Mouse (Mus musculus): ENCODE measurements around the gene B3gat3.
A peak's percentile ranks its signal among the peaks of the same experiment; 100 is the strongest.

Gene B3gat3

DNA sequence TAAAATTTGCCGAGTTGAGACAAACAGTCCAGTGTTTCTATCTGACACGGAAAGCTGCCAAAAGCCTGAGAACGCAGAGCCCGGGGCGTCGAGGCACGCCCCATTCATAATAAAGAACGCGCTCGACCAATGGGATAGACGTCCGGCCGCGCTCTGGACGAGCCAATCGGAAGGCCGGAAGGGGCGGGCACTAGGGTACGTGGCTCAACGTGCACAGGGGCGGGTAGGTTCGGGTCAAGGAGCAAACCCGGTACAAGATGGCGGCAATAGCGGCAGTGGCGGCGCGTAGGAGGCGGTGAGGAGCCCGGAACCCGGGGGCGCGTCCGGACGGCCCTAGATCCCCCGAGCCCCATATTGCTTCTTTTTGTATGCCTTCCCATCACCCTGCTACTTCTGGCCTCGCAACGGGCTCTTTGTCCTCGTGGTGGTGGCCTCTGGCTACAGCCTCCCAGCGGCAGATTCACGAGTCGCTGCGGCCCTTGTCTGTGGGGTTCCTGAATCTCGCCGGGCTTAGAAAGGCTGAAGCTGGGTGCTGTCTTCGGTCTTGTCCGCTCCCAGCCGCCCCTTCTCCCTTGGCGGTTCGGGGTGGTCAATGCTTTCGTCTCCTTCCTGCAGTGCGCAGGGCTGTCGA is 22.2 kb upstream of the B3gat3 start, which contains the start of gene Ganab:
TSS of gene Ganab (plus strand) at position 207 of the 631 bp plus-strand sequence.
- DNase-seq (ENCODE audit: low read depth, low spot score), result peak; percentile 92

DNA sequence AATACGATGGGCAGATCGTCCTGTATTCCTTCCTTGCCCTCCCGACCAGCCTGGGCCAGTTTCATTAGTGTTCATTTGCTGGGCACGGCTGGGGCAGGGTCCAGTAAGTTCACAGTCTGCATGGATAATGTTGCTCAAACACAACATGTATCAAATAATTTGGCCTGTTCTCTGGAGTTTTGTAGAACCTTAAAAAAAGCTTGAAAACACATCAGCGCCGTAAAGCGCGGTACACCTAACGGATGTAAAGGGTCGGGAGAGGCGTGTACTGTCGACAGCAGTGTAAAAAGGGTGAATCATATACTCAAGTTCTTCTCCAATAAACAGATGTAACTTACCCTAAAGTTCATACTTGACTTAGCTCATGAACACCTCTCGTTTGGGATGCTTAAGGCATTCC is 21.6 kb upstream of the B3gat3 start:
- DNase-seq (ENCODE audit: low read depth, low spot score), result no peak

DNA sequence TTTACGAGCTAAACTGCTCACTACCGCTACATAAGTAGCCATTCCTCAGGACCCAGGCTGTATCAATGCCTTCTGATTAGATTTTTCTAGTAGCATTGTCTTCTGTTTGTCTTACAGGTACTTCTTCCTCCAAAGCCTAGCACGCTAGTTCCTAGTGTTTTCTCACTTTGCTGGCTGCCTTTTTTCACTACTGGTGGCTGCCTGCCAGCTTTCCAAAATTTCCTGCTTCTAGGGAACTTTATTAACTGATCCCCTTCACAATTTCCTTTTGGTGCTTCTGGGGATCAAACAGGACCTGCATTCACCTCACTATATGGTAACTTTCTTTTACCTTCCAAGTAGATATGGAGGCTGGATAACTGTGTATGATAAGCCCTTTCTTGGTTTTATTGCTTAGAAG is 21.1 kb upstream of the B3gat3 start:
- no peak for DNase-seq (ENCODE audit: low read depth, low spot score)

DNA sequence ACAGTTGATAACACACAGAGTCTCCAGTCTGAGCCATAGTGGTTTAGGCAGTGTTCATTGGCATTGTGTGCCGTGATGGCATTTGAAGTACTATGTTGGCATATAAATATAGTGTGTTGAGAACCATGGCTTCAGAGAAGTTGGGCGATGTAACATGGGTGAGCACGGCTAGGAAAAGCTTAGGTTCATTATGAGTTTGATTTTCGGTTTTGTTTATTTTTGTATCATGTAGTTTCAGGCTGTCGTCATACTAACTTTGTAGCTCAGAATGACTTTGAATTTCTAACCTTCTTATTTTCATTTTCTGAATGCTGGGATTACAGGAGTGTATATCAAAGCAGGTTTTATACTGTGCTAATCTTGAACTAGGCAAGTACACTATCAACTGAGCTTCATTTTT is 16.8 kb upstream of the B3gat3 start:
- no peak for DNase-seq (ENCODE audit: low read depth, low spot score)

DNA sequence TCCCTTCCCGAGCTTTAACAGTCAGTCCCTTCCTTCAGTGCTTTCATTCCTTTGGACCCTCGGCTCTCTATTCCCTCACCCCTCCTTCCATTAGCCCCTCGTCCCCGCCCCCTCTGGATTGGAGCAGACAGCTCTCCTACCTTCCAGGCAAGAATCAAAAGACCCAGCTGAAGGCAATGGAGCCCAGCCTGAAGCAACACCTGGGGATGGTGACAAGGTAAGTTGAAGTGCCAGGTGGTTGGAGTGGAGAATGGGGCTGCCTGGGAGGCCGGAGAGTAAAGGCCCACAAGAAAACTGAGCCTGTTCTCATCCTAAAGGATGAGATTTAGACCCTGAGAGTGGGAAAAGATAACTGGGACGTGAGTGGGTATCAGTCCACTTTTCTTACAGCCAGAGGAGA is 11.6 kb upstream of the B3gat3 start:
- no peak for DNase-seq (ENCODE audit: low read depth, low spot score)

DNA sequence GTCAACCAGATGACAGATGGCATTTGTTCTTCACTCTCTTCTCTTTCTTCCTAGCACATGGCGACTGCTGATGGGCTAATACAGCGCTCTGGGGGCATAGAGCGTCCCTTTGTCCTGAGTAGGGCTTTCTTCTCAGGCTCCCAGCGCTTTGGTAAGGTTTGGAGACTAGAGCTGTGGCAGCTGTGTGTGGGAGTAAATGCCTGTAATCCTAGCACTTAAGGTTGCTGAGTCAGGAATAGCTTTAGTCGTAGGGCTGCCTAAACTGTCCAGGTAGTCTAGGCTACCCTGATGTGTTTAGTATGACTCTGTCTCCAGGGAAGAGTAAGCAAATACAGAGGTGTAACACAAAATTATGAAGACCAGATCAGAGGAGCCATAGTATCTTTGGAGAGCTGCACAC is 8.4 kb upstream of the B3gat3 start:
- no peak for DNase-seq (ENCODE audit: low read depth, low spot score)

DNA sequence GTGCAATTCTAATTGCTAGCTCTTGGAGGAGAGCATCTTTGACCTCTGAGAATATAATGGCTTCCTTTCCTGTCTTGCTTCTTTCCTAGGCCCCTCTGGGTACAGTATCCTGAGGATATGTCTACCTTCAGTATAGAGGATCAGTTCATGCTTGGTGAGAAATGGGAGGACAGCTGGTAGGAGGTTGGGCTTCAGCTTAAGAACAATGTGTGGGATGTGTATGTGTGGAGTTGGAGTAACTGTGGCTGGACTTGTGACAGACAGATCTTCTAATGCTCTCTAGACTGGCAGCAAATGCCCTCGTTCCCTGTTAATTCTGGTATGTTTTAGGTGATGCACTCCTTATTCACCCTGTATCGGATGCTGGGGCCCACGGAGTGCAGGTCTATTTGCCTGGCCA is 6.0 kb upstream of the B3gat3 start:
- DNase-seq (ENCODE audit: low read depth, low spot score), result no peak

DNA sequence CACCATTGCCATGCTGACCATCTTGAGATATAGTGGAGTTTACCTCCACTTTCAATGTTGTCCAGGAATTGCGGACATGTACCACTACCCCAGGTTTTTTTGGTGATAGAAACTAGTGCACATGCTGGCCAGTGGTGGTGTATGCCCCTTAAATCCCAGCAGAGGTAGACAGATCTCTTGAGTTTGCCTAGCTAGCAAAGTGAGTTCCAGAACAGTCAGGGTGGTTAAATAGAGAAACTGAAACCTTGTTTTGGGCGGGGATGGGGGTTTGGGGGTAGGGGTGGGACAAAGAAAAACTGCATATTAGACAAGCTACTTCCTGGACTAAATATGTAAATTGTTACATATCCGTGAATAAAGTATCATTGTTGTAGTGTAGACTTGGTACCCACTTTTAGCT is 1.2 kb upstream of the B3gat3 start:
- DNase-seq (ENCODE audit: low read depth, low spot score), result no peak

DNA sequence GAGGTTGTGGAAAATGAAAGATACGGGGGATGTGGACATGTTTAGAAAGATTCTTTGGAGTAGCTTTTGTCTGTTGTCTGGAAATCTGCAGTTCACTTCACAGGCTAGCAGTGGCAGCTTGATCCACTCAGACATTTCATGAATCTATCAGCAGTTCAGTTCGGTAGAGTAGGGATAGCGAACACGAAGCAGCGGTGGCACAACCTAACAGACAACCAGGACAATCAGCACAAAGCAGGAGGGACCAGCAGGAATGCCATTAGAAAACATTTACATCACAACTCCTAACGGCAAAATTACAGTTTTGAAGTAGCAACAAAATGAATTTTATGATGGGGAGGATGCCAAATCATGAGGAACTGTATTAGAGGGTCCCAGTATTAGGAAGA is 496 bp upstream of the B3gat3 start:
- DNase-seq (ENCODE audit: low read depth, low spot score), result no peak

DNA sequence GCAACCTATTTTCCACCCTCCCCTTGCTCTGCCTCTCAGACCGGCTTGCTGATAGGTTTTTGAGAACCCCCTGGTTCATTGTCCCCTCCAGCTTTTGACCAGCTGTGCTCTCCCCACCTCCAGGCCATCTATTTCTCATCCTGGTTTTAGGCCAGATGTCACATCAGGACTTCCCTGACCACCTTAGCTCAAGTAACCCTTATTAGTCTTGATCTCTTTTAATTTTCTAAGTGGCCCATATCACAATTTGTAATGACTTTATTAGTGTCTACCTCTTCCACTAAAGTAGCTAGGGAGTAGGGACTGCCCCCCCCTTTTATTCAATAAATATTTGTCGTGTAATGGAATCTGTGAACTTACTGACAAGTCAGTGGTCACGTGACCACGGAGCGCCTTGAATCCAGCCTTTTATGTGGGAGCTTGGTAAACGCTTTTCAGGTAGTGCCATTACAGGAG is 690 bp downstream of the B3gat3 start:
- peak; percentile 54 for DNase-seq (ENCODE audit: low read depth, low spot score)

DNA sequence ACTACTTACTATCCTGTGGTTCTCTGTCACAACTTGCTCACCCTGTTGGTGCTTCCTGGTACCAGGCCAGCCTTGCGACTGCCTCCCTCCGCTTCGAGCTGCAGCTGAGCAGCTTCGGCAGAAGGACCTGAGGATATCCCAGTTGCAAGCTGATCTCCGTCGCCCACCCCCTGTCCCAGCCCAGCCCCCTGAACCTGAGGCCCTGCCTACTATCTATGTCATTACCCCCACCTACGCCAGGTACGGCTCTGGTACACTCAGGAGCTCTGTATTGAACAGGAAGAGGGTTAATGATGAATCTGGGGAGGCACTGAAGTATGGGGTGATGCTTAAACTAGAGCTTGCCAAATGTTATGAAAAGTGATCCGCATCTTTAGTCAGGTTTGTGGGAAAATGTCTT is 1.6 kb downstream of the B3gat3 start:
- no peak for DNase-seq (ENCODE audit: low read depth, low spot score)

DNA sequence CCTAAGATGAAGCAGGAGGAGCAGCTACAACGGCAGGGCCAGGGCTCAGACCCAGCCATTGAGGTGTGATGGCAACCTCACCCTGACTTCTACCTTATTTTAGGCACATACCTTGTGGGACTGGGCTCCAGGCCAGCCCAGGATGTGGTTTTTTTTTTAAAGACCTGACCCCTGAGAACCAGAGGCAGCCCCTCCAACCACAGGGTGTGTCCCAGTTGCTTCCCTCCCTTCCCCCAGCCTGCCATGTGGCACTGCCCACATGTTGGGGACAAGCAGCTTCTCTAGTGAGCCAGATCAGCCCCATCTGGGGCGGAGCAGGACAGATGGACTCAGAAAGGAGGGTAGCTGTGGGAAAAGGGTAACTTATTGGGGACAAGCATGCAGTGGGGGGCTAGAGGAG is 6.6 kb downstream of the B3gat3 start:
- DNase-seq (ENCODE audit: low read depth, low spot score), result no peak

DNA sequence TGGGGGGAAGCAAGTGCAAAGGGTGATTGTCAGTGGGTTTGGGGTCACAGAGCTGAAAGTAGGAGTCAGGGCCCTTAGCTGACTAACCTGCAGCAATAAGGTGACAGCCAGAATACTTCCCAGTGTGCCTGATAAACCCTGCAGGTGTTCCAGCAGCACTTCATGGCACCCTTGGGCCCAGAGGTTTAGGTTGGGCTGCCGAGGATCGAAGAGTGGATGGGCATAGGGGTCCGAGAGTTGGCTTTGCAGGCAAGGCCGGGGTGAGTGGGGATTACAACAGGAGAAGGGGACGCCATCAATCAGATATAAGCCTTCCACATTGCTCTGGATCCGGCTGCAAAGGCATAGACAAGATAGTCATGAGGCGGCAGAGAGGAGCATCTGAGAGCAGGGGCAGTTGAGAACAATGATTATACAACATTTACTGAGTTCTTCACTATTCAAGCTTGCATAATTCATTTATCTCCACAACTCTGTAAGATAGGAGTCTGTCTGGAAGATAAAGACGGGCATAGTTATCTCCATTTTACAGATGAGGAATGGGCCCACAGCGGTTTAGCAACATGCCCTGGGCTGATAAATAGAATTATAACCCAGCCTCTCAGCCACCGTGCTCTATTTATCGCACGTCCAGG is 7.8 kb downstream of the B3gat3 start:
- DNase-seq (ENCODE audit: low read depth, low spot score), result no peak

DNA sequence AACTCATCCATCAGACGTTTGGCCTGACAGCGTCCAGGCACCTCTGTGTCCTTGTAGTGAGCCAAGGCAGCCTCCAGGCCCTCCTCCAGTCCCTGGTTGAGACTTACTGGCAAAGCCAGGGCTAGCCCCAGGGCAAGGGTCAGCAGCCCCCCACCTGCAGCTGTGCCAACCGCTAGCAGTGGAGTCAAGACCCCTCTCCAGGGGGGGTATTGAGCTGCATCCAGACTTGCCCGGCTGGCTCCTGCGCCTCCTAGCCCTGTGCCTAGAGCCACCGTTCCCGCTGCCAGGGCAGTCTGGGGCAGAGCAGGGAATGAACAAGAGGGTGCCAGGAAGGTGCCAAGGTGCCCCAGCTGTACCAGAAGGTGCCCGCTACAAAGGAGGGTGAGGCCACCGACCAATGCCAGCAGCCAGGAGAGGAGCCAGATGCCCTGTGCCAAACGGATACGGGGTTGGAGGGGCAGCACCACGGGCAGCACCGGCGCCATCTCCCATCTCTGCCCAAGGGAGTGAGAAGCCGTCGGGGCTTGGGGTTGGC is 8.6 kb downstream of the B3gat3 start:
- DNase-seq (ENCODE audit: low read depth, low spot score), result no peak

DNA sequence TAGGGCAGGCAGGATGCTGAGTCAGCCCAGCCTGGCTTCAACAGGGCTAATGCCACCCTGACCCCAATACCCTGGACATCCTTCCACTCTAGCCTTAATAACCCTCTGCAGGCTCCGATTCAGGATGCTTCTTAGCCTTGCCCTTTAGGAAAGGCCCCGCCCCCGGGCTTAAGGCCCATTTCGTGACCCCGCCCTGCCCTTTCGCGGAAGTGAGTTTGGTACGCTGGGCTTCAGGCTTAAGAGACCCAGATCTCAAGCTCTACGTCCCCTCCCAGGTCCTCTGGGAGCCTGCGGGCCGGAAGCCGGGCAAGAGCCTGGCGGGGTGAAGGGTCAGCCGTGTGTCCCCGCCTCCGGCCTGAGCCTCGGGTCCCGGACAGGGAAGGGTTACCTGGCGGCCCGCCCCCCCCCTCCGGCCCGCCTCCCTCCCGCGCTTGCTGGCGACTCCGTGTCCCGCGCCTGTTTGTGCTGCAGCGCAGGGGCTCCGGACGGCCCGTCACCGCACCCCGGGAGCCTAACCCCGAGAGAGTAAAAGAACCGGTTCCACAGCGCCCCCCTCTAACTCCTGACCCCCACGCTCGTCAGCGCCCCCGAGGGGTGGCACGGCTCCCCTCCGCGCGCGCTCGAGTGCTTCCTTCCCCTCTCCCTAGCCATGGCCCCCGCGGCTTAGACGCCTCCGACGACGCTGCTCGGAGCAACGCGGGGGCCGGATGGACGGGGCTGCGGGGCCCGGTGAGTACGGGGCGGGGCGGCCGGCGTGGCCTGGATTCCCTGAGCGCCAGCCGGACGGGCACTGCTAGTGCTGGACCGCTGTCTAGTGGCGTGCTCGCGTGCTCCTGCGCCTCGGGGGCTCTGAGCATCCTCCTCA is 9.3 kb downstream of the B3gat3 start, which contains the start of the genes Rom1 and Eml3:
TSS of gene Rom1 (minus strand) at position 133 of the 865 bp plus-strand sequence.
TSS of gene Eml3 (plus strand) at position 329 of the 865 bp plus-strand sequence.
- DNase-seq (ENCODE audit: low read depth, low spot score), result peak; percentile 88

DNA sequence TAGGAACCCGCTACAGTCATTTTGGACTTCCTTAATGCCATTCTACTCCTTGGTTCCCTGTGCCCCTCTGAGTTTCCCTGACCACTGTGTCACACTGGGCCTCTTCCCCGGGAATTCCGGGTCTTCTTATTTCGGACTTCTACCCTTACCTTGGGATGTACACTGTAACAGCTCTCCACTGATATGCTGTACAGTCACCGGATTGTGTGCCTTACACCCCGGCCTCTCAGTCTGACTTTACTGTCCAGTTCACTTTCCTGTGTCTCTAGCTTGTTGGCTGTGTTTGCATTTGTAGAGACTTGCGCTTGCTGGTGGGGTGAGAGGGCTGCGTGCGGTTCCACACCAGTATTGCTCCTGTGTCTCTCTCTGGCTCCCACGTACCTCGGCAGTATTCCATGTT is 9.9 kb downstream of the B3gat3 start:
- no peak for DNase-seq (ENCODE audit: low read depth, low spot score)

DNA sequence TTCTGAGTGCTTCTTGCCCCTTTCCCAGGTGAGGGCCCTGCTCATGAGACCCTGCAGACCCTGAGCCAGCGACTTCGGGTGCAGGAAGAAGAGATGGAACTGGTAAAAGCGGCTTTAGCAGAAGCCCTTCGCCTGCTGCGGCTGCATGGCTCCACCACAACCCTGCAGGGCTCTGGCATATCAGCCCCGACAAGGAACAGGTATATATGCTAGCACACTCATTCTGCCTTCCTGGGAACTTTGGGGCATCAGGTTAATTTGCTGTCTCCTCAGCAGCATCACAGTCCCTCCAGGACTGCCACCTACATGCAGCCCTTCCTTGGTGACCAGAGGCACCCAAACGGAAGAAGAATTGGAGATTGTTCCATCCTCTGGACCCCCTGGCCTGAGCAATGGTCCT is 10.6 kb downstream of the B3gat3 start:
- DNase-seq (ENCODE audit: low read depth, low spot score), result no peak

DNA sequence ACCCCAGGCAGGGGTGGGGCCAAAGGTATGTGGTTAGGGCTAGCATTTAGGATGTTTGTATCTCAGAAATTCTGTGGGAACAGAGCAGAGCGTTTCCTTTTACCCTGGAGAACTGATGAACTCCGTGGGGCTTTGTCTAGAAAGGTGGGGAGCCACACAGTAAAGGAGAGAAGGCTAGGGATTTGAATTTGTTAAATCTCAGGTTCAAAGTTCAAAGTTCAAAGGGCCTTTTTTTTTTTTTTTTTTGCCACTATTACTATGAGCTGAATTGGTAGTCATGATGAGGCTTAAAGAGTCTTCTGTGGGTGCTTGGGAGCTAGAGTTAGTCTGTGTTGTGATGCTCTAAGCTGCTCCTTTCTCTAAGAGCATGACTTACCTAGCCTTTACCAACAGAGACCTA is 16.6 kb downstream of the B3gat3 start:
- no peak for DNase-seq (ENCODE audit: low read depth, low spot score)

DNA sequence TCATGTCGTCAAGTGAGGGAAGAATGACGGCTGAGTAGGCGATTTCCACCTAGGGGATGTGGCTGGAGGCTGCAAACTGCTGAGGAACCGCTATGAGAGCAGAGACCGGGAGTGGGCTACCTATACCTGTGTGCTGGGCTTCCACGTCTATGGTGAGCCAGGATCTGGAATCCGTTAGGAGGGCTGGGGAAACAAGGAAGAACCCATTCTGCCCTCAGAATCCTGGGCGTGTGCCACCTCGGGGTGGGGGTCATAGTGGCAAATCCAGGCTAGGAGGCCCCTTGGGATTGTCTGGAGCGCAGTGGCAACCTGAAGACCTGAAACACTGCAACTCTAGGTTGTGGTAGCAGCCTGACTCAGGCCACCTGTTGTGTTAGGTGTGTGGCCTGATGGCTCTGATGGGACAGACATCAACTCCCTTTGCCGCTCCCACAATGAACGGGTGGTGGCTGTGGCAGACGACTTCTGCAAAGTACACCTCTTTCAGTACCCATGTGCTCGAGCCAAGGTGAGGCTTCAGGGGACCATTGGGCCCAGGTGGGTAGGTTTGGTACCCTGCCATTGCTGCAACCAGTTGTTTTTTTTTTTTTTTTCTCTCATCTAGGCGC is 20.5 kb downstream of the B3gat3 start:
- no peak for DNase-seq (ENCODE audit: low read depth, low spot score)

DNA sequence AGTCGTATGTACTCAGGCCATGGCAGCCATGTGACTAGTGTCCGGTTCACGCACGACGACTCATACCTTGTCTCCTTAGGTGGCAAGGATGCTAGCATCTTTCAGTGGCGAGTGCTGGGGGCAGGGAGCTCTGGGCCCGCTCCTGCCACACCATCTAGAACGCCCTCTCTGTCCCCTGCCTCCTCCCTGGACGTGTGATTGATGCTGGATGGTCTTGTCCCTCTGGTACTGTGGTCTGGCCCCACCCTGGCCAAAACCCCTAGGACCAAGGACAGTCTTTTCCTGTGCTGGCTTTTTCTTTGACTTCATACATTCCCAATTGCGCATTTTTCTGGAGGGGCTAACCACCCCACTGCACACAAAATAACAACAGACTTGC is 21.0 kb downstream of the B3gat3 start:
- no peak for DNase-seq (ENCODE audit: low read depth, low spot score)

DNA sequence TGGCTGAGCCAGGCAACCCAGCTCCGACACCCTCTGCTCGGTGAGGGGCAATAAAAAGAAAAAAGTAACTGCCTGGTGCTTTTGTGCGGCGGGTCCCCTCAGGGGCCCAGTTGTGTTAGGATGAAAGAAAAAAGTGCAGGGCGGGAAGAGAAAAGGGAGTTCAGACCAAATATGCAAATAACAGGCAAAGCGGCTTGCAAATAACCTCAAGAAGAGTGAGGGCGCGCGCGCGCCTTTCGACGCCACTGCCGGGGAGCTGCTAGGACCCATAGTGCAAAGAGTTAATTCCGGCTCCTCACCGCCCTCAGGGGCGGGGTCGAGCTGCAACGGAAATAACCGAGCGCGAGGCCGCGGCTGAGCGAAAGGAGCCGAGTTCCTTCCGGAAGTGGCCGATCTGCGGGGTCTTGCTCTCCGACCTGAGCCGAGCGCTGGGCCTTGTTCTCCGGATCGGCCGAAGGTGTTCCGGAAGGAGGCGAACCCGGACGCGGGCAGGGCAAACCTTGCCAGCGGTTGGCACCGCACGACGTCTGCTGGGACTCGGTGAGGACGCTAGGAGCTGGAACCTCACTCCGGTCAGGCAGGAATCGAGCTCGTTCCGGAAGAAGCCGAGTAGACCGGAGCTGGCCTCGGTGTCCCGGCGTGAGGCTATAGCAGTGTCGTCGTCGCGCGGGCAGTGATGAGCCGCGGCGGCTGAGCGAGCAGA is 21.5 kb downstream of the B3gat3 start, which contains the start of gene Mta2:
TSS of gene Mta2 (plus strand) at position 361 of the 703 bp plus-strand sequence.
- peak; percentile 95 for DNase-seq (ENCODE audit: low read depth, low spot score)

All from skeletal muscle tissue, adult 2 months (tissue).